Mouse (Mus musculus) heart, postnatal 25 days (tissue): ENCODE measurements around the gene Gpx6. TPM values are rescaled to one million over a fixed set of nuclear protein-coding genes. Genes with fewer than 3 reads are reported as not detected.

ENCODE experiments used
- DNase-seq: peaks from one replicate; pipeline ENCODE4 v3.0.0; 2022; ENCODE audit warnings: low spot score
- intact Hi-C: fragments of 180-260 bp; cut with DNase I; formaldehyde crosslinking; loops from one replicate; pipeline ENCODE4 v1.15.1; 2025
- total RNA-seq, 2 experiments: library from RNA; stranded (reverse); gene quantifications; 2 replicates each; pipeline ENCODE4 v1.2.3; 2021

Gpx6 gene
- not detected for total RNA-seq

DNA sequence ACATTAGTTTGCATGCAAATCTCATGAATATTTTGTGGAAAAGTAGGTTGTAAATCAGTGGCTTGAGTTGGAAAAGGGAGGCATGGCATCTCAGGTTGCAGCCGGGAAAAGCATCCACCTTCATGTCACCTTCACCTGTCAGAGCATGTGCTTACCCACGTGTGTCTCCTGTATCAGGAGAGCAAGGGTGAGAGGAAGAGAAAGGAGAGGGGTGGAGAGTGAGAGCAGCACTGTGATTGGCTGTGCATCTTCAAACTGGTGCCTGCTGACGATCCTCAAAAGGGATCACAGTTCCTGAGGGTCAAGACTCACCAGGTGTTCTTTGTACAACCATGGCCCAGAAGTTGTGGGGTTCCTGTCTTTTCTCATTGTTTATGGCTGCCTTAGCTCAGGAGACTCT lies at the start of gene Gpx6:
TSS of gene Gpx6 (plus strand) at position 200 of the 400 bp plus-strand sequence.
- intact Hi-C loops = no loop called here
- no peak for DNase-seq

GRCm38 (mm10) chr13:21262787-21263461 lies 49.0 kb upstream of the Gpx6 start:
- intact Hi-C loops = no loop called here
- DNase-seq = no peak

- DNase-seq = no peak
- intact Hi-C loops = no loop called here
Observed at GRCm38 (mm10) chr13:21263910-21264309, 48.0 kb upstream of the Gpx6 start.

DNA sequence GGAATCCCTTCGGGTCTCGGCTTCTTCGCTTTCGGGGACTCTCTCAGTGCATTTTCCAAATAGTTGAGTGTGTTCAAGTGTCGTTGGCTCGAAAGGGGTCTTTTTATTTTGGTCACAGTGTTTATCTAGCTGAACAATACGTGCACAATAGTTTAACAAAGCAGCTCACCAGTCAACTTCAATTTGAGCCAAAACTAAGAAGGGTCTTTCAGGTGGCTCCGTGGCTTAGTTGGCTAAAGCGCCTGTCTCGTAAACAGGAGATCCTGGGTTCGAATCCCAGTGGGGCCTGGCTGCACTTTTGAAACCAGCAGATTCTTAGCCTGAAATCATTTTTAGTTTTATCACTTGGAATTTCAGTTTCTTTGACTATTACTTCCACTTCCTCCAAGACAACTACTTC lies 47.6 kb upstream of the Gpx6 start:
- no peak for DNase-seq
- intact Hi-C loops = no loop called here

DNA sequence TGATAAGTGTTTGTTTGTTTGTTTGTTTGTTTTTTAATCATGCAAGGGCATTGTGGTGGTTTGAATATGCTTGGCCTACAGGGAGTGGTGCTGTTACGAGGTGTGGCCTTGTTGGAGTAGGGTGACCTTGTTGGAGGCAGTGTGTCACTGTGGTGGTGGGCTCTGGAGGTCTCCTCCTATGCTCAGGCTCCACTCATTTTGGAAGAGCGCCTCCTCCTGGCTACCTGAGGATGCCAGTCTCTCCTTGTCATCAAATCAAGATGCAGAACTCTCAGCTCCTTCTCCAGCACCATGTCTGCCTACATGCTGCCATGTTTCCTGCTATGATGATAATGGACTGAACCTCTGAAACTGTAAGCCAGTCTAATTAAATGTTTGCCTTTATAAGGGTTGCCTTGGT lies 46.2 kb upstream of the Gpx6 start:
- DNase-seq = no peak
- intact Hi-C loops = no loop called here

- intact Hi-C loops = no loop called here
- DNase-seq = no peak
Observed at GRCm38 (mm10) chr13:21267541-21267940, 44.4 kb upstream of the Gpx6 start.

DNA sequence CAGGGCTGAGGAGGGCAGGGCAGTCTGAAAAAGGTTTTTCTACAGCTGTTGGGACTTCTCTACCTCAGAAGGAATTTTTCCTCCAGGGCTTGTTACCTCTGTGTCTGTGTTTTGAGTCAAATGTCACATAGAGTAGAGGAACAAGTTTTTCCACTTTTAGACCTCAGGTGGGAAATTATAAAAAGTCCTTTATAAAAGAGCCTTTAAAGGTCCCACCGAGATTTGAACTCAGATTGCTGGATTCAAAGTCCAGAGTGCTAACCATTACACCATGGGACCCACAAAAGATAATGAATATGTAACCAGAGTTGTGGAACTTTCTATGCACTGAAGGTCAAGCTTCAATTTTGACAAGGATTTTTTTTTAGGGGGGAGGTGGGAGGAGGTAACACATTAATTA lies 43.7 kb upstream of the Gpx6 start:
- intact Hi-C loops = no loop called here
- no peak for DNase-seq

- DNase-seq = no peak
- intact Hi-C loops = loop anchor here (2.0 to 5.0 kb wide), 3 partner anchors 40 to 437 kb away; no protein-coding TSS in a partner anchor
Observed at GRCm38 (mm10) chr13:21275021-21275814, 36.7 kb upstream of the Gpx6 start.

DNA sequence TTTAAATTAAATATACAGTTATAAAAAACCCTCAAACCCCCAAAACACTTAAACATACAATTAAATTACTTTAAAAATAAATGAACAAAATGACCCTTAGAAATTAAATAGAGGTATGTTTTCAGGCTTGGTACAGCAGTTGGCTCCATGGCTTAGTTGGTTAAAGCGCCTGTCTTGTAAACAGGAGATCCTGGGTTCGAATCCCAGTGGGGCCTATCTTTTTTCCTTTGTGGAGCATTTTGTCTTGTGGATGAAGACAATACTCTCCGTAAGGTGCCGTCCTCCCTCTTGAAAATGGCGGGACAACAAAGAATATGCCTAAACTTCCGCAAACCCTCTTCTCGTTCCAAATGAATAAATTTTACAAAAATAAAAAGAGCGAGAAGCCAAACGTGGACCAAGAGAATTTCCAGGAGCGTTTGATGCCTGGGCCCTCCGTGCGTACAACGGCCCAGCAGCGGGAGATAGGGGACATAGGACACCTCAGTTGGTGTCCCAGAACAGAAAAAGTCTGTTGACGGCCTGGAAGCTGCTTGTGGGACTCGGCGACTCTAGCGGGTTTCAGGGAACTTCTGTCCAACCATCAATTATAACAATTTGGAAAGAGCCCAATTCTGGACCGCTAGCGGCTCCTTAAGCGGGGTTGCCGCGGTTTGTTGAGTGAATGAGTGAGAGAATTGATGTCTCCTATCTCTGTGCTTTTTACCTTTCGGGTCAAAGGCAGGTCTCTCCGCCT lies 35.9 kb upstream of the Gpx6 start:
- intact Hi-C loops = loop anchor here (2.0 to 5.0 kb wide), 3 partner anchors 41 to 436 kb away; no protein-coding TSS in a partner anchor
- DNase-seq = peak; percentile 17

DNA sequence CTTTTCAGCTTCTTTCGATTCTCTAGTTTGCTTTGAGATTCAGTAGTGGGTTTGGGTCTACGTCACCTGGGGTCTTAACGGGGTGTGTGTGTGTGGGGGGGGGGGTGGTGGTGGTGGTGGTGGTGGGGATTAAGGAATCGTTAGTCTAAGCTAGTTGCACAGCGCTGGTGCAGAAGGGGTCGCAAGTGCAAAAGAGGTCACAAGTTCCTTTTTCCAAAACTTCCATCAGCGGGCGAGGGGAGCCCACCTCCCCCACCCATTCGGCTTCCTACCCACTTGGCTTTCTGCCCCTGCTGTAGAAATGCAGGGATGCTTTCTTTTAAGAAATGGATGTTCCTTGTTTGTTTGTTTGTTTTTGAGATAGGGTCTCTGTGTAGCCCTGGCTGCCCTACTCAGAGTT lies 35.4 kb upstream of the Gpx6 start:
- intact Hi-C loops = loop anchor here (5.0 kb wide), 2 partner anchors 104 to 436 kb away; no protein-coding TSS in a partner anchor
- no peak for DNase-seq

GRCm38 (mm10) chr13:21279076-21279475 lies 32.8 kb upstream of the Gpx6 start:
- intact Hi-C loops = loop anchor here (2.0 to 5.0 kb wide), 3 partner anchors 78 to 433 kb away; no protein-coding TSS in a partner anchor
- DNase-seq = no peak

DNA sequence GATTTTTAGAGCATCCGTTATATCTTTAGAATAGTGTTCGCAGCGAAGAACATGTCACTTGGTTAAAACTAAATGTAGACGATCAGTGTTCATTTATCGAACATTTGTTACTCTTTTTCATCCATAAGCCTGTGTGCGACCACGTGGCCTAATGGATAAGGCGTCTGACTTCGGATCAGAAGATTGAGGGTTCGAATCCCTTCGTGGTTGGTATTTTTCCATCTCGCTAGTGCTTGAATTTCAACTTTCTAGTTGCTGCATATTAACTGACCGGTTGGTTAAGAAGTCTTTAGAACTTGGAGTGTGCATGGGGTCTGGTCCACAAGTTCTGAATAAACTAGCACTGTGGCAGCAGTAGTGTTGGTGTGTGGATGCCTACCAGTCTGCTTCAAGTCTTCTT lies 32.4 kb upstream of the Gpx6 start:
- peak; percentile 55 for DNase-seq
- intact Hi-C loops = loop anchor here (2.0 to 5.0 kb wide), 3 partner anchors 79 to 433 kb away; no protein-coding TSS in a partner anchor

DNA sequence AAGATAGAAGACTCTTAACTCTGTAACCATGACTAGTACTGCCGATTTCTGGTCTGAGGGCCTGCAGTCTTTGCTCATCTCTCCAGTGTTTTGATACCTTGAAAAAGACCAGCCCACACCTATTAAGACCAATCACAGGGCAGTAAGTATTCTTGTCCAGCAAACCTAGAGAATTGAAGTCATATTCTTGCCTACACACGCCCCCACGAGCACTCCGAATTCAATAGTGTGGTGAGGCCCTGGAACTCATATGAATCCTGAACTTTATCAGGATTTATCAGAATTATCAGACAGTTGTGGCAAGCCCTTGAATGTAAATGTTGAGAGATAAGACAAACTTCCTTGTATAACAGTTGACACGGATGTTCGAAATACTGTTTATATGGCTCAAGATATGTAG lies 19.3 kb upstream of the Gpx6 start, which contains the start of gene Gpx5:
TSS of gene Gpx5 (minus strand) at position 101 of the 400 bp plus-strand sequence.
- intact Hi-C loops = no loop called here
- no peak for DNase-seq

DNA sequence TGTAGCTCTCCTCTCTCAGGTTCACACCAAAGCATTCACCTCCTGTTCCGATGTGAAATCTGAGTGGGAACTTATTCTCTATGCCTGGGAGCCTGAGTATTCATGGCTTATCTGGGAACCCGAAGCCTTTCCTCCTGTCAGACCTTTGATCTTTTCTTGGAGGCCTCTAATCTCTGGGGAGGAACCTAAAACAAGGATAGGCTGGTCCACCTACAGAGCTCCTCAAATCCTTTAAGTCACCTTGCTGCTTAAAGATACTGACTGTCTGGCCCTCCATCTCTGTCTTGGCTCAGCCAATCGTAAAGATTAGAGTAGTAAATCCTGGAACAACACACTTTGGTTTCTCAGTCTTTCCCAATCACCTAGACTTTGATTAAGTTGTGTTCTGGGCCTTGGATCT lies 13.4 kb upstream of the Gpx6 start:
- intact Hi-C loops = no loop called here
- DNase-seq = no peak

DNA sequence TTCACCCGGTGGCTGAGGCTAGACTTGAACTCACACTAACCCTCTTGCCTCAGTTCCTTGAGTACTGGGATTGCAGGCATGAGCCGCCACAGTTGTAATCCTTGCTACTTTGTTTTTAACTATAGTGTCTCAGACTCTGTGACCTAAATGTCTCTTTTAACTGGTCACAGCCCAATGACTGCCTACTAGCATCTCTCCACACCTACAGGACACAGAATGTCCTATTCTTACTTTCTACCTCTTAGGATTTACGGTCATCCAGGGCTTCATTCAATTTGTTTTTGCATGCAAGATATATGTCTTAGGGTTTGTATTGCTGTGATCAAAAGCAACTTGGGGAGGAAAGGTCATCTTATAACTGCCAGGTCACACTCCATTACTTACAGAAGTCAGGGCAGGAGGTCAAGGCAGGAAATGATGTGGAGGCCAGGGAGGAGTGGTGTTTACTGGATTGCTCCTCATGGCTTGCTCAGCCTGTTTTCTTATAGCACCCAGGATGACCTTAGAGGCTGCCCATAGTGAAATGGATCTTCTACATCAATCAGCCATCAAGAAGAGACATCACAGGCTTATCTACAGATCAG lies 7.3 kb upstream of the Gpx6 start:
- DNase-seq = no peak
- intact Hi-C loops = no loop called here

DNA sequence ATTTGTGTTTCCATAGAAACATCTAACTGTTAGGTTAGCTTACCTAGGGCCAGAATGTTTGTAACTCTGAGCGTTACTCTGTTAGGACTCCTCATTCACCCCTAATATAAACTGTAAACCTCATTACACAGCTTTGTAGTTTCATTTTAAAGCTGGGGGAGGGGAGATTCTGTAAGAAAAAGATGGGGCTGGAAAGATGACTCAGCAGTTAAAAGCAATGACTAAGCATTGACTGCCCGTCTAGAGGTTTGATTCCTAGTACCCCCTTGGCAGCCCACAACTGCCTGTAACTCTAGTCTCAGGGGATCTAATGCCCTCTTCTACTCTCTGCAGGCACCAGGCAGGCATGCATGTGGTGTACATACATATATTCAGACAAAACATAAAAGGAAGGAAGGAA lies 2.1 kb upstream of the Gpx6 start:
- intact Hi-C loops = no loop called here
- DNase-seq = no peak

DNA sequence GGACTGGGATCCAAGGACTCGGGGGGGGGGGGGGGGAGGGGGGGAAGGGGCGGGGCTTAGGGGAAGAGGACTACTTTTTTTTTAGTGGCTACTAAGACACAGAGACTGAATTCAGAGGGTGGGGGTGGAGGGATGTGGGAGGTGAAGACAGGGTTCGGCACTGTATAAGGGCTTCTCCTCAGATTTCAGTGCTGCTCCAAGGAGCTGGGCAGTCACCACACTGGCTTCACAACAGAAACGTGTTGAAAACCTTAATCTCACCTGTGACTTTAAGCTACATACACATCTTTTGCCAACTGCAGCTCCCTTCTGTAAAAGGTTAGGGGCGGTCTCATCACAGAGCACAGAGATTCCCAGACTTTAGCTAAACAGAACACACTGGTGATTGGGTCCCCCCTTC lies 929 bp downstream of the Gpx6 start:
- intact Hi-C loops = no loop called here
- no peak for DNase-seq

DNA sequence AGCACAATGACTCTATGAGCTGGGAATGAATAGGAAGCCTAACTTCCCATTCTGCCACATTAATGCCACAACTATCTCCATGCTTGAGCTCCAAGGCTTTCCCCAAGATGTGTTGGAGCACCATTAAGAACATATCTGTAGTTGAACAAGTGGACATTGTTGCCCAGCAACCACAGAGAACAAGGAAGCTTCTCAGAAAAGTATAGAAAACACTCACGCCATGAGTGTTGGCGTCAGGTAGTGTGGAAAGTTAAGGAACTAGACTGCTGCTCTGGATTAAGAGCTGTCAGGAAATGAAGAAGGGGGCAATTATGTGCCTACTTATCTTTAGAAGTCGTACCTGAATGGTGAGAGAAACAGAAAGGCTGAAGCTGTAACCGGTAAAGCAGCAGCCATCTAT lies 2.0 kb downstream of the Gpx6 start:
- intact Hi-C loops = no loop called here
- no peak for DNase-seq

GRCm38 (mm10) chr13:21320262-21320661 lies 8.3 kb downstream of the Gpx6 start:
- DNase-seq = no peak
- intact Hi-C loops = loop anchor here (10.0 kb wide), 1 partner anchor 375 kb away; no protein-coding TSS in a partner anchor

GRCm38 (mm10) chr13:21321890-21322494 lies 10.1 kb downstream of the Gpx6 start:
- intact Hi-C loops = loop anchor here (10.0 kb wide), 1 partner anchor 377 kb away; no protein-coding TSS in a partner anchor
- DNase-seq = no peak
